Mouse (Mus musculus): ENCODE results near the gene Sfxn1. TPM values are rescaled to one million over a fixed set of nuclear protein-coding genes. Genes with fewer than 3 reads are reported as not detected.

The Sfxn1 gene
- polyA plus RNA-seq, 1 experiment from 2014 or later: 28.7 TPM

DNA sequence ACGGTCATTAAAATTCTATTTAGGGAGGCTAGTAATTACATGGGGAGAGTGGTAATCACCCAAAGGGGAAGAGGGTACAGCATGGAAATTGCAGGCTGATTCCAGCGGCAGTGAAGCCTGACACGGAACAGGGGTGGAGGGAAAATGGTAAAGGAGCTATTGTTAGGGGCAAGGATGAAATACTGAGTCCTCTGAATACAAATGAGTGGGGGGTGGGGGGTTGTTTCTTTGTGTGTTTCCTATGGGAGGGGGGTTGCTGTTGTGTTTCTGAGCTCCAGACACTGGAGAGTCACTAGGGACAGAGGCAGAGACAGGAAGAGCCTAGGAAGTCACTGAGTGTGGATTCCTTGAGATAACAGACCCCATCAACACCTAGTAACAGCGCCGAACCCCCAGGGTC lies 72.1 kb downstream of the Sfxn1 start:
- no peak overlapping the region for H3K27ac ChIP-seq (replicated peaks)
- H3K9ac ChIP-seq: peak overlapping the region; percentile 33; the same call in 1 of the 2 replicates
- peaks cover 16% of the 10 kb centered on the region for H3K4me1 ChIP-seq
- H3K4me3 ChIP-seq: no peak overlapping the region
- peaks cover 23% of the 10 kb centered on the region for H3K27me3 ChIP-seq (replicated peaks)
- H3K36me3 ChIP-seq: no peaks in the 10 kb centered on the region
- peaks cover 8% of the 10 kb centered on the region; the same call in 1 of the 2 replicates for H3K9me3 ChIP-seq
- peak overlapping the region; percentile 34; the same call in 1 of the 2 replicates for H3K4me2 ChIP-seq
- no peak for ATAC-seq (ENCODE audit: extremely low read depth, insufficient number of reproducible peaks, low FRiP score, low TSS enrichment)
- WGBS: 13% methylated on average over 5 of the region's 5 CpGs

DNA sequence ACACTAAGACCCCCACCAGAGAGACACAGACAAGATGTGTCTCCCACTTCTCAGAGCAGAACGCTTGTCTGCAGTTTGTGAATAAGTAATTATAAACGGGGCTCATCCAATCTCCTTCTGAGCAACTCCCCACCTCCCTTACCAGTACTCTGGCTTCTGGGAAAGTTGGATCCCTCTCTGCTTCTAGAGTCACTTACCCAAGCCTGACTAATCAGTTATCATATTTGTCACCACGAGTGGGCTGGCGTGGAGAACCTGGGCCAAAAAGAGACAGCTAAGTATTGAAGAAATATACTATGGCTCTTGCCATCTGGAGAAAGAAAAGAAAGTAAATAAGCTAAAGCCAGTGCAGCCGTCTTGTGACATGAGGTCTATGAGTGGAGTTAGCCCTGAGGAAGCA lies 73.0 kb downstream of the Sfxn1 start:
- Histone ChIP-seq H3K9ac (no peak overlapping the region), H3K27me3 (replicated peaks) (peaks cover 25% of the 10 kb centered on the region), H3K9me3 (peaks cover 8% of the 10 kb centered on the region; the same call in 1 of the 2 replicates), H3K27ac (replicated peaks) (no peak overlapping the region), H3K4me1 (peaks cover 16% of the 10 kb centered on the region), H3K4me3 (no peak overlapping the region), H3K36me3 (no peaks in the 10 kb centered on the region), H3K4me2 (no peak overlapping the region)
- ATAC-seq (ENCODE audit: extremely low read depth, insufficient number of reproducible peaks, low FRiP score, low TSS enrichment): no peak
- WGBS: 60% methylated on average over 5 of the region's 5 CpGs

DNA sequence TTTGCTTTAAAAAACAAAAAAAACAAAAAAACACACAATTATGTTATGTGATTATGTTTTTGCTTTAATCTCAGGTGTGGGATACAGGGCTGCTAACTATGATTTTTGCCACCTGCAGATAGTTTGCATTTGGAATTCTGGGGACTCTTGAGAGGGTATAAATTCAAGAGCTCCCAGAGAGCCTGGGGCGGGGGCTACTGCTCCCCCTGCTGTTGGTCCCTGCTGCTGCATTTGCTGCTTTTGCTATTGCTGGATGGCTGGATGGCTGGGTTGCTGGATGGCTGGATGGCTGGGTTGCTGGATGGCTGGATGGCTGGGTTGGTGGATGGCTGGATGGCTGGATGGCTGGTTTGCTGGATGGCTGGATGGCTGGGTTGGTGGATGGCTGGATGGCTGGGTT lies 75.7 kb downstream of the Sfxn1 start:
- Histone ChIP-seq H3K27me3 (replicated peaks) (peaks cover 18% of the 10 kb centered on the region), H3K9ac (no peak overlapping the region), H3K4me1 (peaks cover 16% of the 10 kb centered on the region), H3K27ac (replicated peaks) (no peak overlapping the region), H3K9me3 (peaks cover 8% of the 10 kb centered on the region; the same call in 1 of the 2 replicates), H3K4me3 (no peak overlapping the region), H3K4me2 (no peak overlapping the region), H3K36me3 (no peaks in the 10 kb centered on the region)
- 70% methylated on average over 1 of the region's 1 CpGs for WGBS
- no peak for ATAC-seq (ENCODE audit: extremely low read depth, insufficient number of reproducible peaks, low FRiP score, low TSS enrichment)

DNA sequence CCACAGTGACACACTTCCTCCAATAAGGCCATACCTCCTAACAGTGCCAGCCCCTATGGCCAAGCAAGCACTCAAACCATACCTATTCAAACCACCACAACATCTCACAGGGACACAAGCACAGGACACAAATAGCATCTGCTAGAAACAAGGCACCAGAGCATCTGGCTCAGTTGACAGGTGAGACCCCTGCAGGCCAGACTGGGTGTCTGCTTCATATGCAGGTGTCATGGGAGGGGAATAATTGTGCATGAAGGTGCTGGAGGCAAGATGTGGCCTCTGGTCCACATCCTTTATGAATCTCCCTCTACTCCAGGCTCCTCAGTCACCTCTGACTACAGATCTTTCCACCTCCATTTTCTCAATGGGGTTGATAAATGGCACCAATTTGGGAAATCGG lies 80.8 kb downstream of the Sfxn1 start:
- Histone ChIP-seq H3K4me3 (no peak overlapping the region), H3K9ac (no peak overlapping the region), H3K27me3 (replicated peaks) (0 out of 2 replicates have a peak, but pooled peaks cover 14% of the 10 kb centered on the region), H3K36me3 (no peaks in the 10 kb centered on the region), H3K27ac (replicated peaks) (no peak overlapping the region), H3K9me3 (no peaks in the 10 kb centered on the region), H3K4me2 (no peak overlapping the region), H3K4me1 (peaks cover 7% of the 10 kb centered on the region)
- WGBS: 54% methylated on average over 1 of the region's 1 CpGs
- no peak for ATAC-seq (ENCODE audit: extremely low read depth, insufficient number of reproducible peaks, low FRiP score, low TSS enrichment)

DNA sequence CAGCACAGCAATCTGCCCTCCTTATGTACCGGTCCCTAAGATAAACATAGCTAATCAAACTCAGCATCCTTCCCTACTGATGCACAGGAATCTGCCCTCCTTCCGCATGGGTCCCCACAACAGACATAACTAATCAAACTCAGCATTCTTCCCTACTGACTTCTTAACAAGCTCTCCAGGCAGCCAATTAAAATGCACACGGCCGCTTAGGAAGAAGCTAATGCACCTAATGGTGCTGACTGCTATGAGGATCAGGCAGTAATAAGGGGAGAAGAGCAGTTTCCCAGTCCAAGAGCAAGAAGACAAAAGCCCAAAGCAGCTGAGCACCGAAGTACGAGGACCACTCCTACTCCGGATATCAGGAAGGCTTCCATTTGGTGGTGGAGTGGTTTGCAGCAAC lies 81.2 kb downstream of the Sfxn1 start:
- ATAC-seq (ENCODE audit: extremely low read depth, insufficient number of reproducible peaks, low FRiP score, low TSS enrichment): no peak
- WGBS: 51% methylated on average over 7 of the region's 7 CpGs
- H3K27me3 ChIP-seq (replicated peaks): 0 out of 2 replicates have a peak, but pooled peaks cover 19% of the 10 kb centered on the region
- no peak overlapping the region for H3K4me3 ChIP-seq
- no peak overlapping the region for H3K27ac ChIP-seq (replicated peaks)
- H3K4me1 ChIP-seq: peaks cover 7% of the 10 kb centered on the region
- H3K36me3 ChIP-seq: no peaks in the 10 kb centered on the region
- H3K4me2 ChIP-seq: no peak overlapping the region
- no peak overlapping the region for H3K9ac ChIP-seq
- H3K9me3 ChIP-seq: no peaks in the 10 kb centered on the region

DNA sequence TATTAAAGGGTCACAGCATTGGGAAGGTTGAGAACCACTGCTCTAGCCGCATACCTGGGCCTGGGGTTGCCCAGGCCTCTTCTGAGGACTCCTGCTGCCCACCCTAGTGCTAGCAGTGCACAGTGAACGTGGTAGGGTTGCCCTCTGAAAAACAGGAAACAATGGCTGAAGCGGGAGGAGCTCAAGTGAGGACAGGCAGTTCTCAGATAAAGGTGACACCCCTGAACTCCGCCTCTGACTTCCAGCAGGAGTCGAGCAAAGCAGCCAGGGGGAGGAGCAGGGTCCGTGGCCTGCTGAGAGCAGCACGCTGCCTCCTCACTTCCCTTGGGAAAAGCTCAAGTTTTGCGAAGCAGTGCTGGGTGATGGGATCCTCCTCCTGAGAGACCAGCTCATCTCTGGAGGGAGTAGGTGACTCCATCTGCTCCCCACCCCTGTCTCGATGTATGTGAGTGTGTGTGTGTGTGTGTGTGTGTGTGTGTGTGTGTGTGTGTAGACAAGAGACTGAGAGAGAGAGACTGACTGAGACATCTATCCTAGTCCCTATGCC lies 82.1 kb downstream of the Sfxn1 start:
- H3K36me3 ChIP-seq: no peaks in the 10 kb centered on the region
- H3K27me3 ChIP-seq (replicated peaks): peaks cover 24% of the 10 kb centered on the region
- no peak overlapping the region for H3K4me3 ChIP-seq
- H3K4me2 ChIP-seq: no peak overlapping the region
- H3K4me1 ChIP-seq: peaks cover 7% of the 10 kb centered on the region
- no peak overlapping the region for H3K27ac ChIP-seq (replicated peaks)
- H3K9me3 ChIP-seq: no peaks in the 10 kb centered on the region
- H3K9ac ChIP-seq: 0 out of 2 replicates have a peak overlapping the region, but pooled peaks have one; percentile 10
- WGBS: 7% methylated on average over 9 of the region's 9 CpGs
- no peak for ATAC-seq (ENCODE audit: extremely low read depth, insufficient number of reproducible peaks, low FRiP score, low TSS enrichment)

DNA sequence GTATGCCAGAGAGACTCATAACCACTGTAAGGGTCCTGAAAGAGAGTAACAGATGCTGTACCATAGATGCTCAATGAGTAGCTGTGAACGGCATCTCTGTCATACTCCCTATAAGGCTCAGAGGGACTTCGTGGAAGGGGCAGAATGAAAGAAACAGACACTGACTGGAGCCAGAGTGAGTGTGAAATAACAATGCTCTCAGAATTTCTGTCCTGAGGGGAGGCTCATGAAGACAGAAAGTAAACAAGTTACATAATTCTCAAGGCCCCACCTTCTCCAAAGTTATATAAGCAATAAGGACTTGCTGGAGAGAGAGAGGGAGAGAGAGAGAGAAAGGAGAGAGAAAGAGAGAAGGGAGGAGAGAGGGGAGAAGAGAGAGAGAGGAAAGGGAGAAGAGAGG lies 84.2 kb downstream of the Sfxn1 start:
- WGBS: 74% methylated on average over 2 of the region's 2 CpGs
- no peak for ATAC-seq (ENCODE audit: extremely low read depth, insufficient number of reproducible peaks, low FRiP score, low TSS enrichment)
- Histone ChIP-seq H3K4me2 (no peak overlapping the region), H3K27me3 (replicated peaks) (peaks cover 31% of the 10 kb centered on the region), H3K4me3 (no peak overlapping the region), H3K9ac (no peak overlapping the region), H3K9me3 (no peaks in the 10 kb centered on the region), H3K4me1 (peaks cover 7% of the 10 kb centered on the region), H3K36me3 (no peaks in the 10 kb centered on the region), H3K27ac (replicated peaks) (no peak overlapping the region)

Other genes starting within 250 kb of the Sfxn1 start
- 0.04 and 0.12 TPM in 2 replicates for gene Drd1, start 16.2 kb upstream of the Sfxn1 start, polyA plus RNA-seq (2015; fragmentation: Nextera tagmentation; extraction: Ambion mirVana)
- gene Hrh2, start 120.3 kb downstream of the Sfxn1 start, polyA plus RNA-seq (2015; fragmentation: Nextera tagmentation; extraction: Ambion mirVana): 0.05 TPM in 1 of 2 replicates, not detected in the other

Measured in heart, embryonic 13.5 days (tissue).